Mouse (Mus musculus): ENCODE measurements at regions not wholly inside any gene's neighbourhood (a gene's known extent, or its start where the extent isn't known, plus 50 kb on each side); places are given as distances from the start of the nearest gene placed in this dataset.

GRCm38 (mm10) chr4:27497274-27497673 is 1150.6 kb upstream of the Manea start:
- Histone ChIP-seq H3K4me1 (ENCODE audit: control insufficient read depth in 1 of 2, insufficient read depth in 2 of 2, low read length in 2 of 2) (no peaks in the 10 kb centered on the region), H3K27me3 (ENCODE audit: control insufficient read depth in 1 of 2, insufficient read depth in 2 of 2, low read length in 2 of 2) (no peaks in the 10 kb centered on the region), H3K27ac (ENCODE audit: control insufficient read depth, low read depth, low read length) (no peak overlapping the region), H3K79me2 (ENCODE audit: control insufficient read depth, insufficient read depth, low read length, poor library complexity) (no peaks in the 10 kb centered on the region), H3K9ac (ENCODE audit: control insufficient read depth, low read depth, low read length, poor library complexity, severe bottlenecking) (no peak overlapping the region), H3K9me3 (replicated peaks; ENCODE audit: insufficient read depth, low read length) (no peaks in the 10 kb centered on the region), H3K4me3 (ENCODE audit: control insufficient read depth in 1 of 2, insufficient read depth in 1 of 2, low read depth in 2 of 2, low read length in 2 of 2) (no peak overlapping the region), H3K36me3 (ENCODE audit: control insufficient read depth in 1 of 2, insufficient read depth in 2 of 2, low read length in 2 of 2) (no peaks in the 10 kb centered on the region)
- no peak for DNase-seq (ENCODE audit: low read depth, low spot score)
- no peak for TF ChIP-seq CTCF (IDR thresholded peaks at IDR 0.05 in 2 of 3, conservative IDR thresholded peaks at IDR 0.05 in 1 of 3; ENCODE audit: control insufficient read depth in 1 of 3, insufficient read depth in 1 of 3, low read depth in 2 of 3, low read length in 3 of 3, poor library complexity in 1 of 3, severe bottlenecking in 1 of 3)
- TF ChIP-seq RCOR1 (IDR thresholded peaks at IDR 0.05; ENCODE audit: low read depth, low read length), result no peak
- TF ChIP-seq MXI1 (IDR thresholded peaks at IDR 0.05; ENCODE audit: low read depth, low read length), result no peak
- no peak for TF ChIP-seq JUND (IDR thresholded peaks at IDR 0.05; ENCODE audit: low read depth, low read length)
- no peak for TF ChIP-seq BHLHE40 (IDR thresholded peaks at IDR 0.05; ENCODE audit: borderline replicate concordance, low read depth, low read length)
- no peak for TF ChIP-seq USF2 (IDR thresholded peaks at IDR 0.05; ENCODE audit: borderline replicate concordance in 1 of 2, insufficient read depth in 1 of 2, low read depth in 1 of 2, low read length in 2 of 2)
- TF ChIP-seq SMC3 (IDR thresholded peaks at IDR 0.05; ENCODE audit: low read depth, low read length), result no peak
- TF ChIP-seq MAFK (IDR thresholded peaks at IDR 0.05; ENCODE audit: borderline replicate concordance, low read depth, low read length), result no peak
- TF ChIP-seq KAT2A (conservative IDR thresholded peaks at IDR 0.05; ENCODE audit: low read depth, low read length), result no peak
- TF ChIP-seq POLR2A (IDR thresholded peaks at IDR 0.05; ENCODE audit: control insufficient read depth in 1 of 2, insufficient read depth in 1 of 2, low read depth in 1 of 2, low read length in 2 of 2, poor library complexity in 1 of 2), result no peak
- TF ChIP-seq MAX (IDR thresholded peaks at IDR 0.05; ENCODE audit: low read length), result no peak
- no peak for TF ChIP-seq MAZ (IDR thresholded peaks at IDR 0.05; ENCODE audit: low read depth, low read length)
- TF ChIP-seq CHD1 (IDR thresholded peaks at IDR 0.05; ENCODE audit: low read depth, low read length), result no peak
- no peak for TF ChIP-seq MYB (IDR thresholded peaks at IDR 0.05; ENCODE audit: low read depth, low read length)
- no peak for TF ChIP-seq CHD2 (IDR thresholded peaks at IDR 0.05; ENCODE audit: low read length)
- TF ChIP-seq SIN3A (IDR thresholded peaks at IDR 0.05; ENCODE audit: low read length), result no peak
- TF ChIP-seq GATA1 (IDR thresholded peaks at IDR 0.05; ENCODE audit: low read depth, low read length), result no peak
- no peak for TF ChIP-seq HCFC1 (IDR thresholded peaks at IDR 0.05; ENCODE audit: low read depth, low read length)

- H3K27me3 ChIP-seq (ENCODE audit: control insufficient read depth in 1 of 2, insufficient read depth in 2 of 2, low read length in 2 of 2), result no peaks in the 10 kb centered on the region
- no peak overlapping the region for H3K9ac ChIP-seq (ENCODE audit: control insufficient read depth, low read depth, low read length, poor library complexity, severe bottlenecking)
- no peak for TF ChIP-seq EP300 (IDR thresholded peaks at IDR 0.05; ENCODE audit: low read depth in 1 of 2, low read length in 2 of 2)
- TF ChIP-seq MAX (IDR thresholded peaks at IDR 0.05; ENCODE audit: low read length), result no peak
- no peak for TF ChIP-seq RCOR1 (IDR thresholded peaks at IDR 0.05; ENCODE audit: low read depth, low read length)
- no peak for TF ChIP-seq MXI1 (IDR thresholded peaks at IDR 0.05; ENCODE audit: low read depth, low read length)
- no peak for TF ChIP-seq BHLHE40 (IDR thresholded peaks at IDR 0.05; ENCODE audit: borderline replicate concordance, low read depth, low read length)
- TF ChIP-seq E2F4 (IDR thresholded peaks at IDR 0.05; ENCODE audit: borderline replicate concordance, low read depth, low read length), result no peak
- no peak for TF ChIP-seq GABPA (IDR thresholded peaks at IDR 0.05; ENCODE audit: low read depth, low read length)
- TF ChIP-seq NELFE (IDR thresholded peaks at IDR 0.05; ENCODE audit: low read depth, low read length), result no peak
- TF ChIP-seq TAL1 (IDR thresholded peaks at IDR 0.05; ENCODE audit: low read length), result no peak
- no peak for TF ChIP-seq NRF1 (IDR thresholded peaks at IDR 0.05; ENCODE audit: insufficient read depth, low read depth, low read length, poor library complexity, severe bottlenecking)
- TF ChIP-seq GATA1 (IDR thresholded peaks at IDR 0.05; ENCODE audit: low read depth, low read length), result no peak
- TF ChIP-seq USF2 (IDR thresholded peaks at IDR 0.05; ENCODE audit: borderline replicate concordance in 1 of 2, insufficient read depth in 1 of 2, low read depth in 1 of 2, low read length in 2 of 2), result no peak
- no peak for TF ChIP-seq UBTF (IDR thresholded peaks at IDR 0.05; ENCODE audit: borderline replicate concordance, insufficient read depth, low read depth, low read length)
- no peak for TF ChIP-seq TBP (IDR thresholded peaks at IDR 0.05; ENCODE audit: low read depth, low read length)
- TF ChIP-seq MAZ (IDR thresholded peaks at IDR 0.05; ENCODE audit: low read depth, low read length), result no peak
- no peak overlapping the region for H3K27ac ChIP-seq (ENCODE audit: control insufficient read depth, low read depth, low read length)
- H3K9me3 ChIP-seq (replicated peaks; ENCODE audit: insufficient read depth, low read length), result no peaks in the 10 kb centered on the region
- no peaks in the 10 kb centered on the region for H3K4me1 ChIP-seq (ENCODE audit: control insufficient read depth in 1 of 2, insufficient read depth in 2 of 2, low read length in 2 of 2)
- H3K79me2 ChIP-seq (ENCODE audit: control insufficient read depth, insufficient read depth, low read length, poor library complexity), result no peaks in the 10 kb centered on the region
- no peak for DNase-seq (ENCODE audit: low read depth, low spot score)
- H3K4me3 ChIP-seq (ENCODE audit: control insufficient read depth in 1 of 2, insufficient read depth in 1 of 2, low read depth in 2 of 2, low read length in 2 of 2), result no peak overlapping the region
- no peaks in the 10 kb centered on the region for H3K36me3 ChIP-seq (ENCODE audit: control insufficient read depth in 1 of 2, insufficient read depth in 2 of 2, low read length in 2 of 2)
Measured at GRCm38 (mm10) chr4:27491312-27491711, 1144.6 kb upstream of the Manea start.
